8 mouse cellular contexts compared by ENCODE assay signal in the genomic region with DNA sequence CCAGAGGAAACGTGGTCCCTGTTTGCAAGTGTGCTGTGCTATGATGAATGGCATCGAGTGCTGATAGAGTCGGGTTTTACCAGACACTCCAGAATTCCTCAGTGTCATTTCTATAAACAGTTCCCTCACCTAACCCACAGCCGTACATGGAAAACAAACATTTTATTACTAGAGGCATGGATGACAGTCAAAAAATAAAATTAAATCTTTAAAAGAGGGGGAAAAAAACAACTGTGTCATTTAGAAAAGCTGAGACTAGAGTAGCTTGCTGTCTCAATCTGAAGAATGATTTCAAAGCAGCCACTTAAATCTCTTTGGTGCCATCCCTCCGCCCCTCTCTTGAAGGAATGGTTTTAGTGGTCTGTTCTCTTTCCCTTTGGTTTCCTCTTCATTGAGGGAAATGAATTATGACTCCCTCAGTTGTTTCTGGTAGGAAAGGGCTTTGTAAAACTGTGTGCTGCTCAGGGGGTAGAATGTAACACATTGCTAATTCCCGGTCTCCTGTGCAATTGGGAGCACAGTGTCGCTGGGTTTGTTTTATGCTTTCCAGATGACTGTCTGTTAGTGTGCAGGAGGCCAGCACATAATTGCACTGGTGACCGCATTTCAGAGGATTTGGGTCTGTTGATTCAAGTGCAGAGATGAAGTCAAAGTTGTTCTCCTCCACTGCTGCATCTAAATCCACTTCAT.
DNase-seq lines count a peak whose midpoint lies in the region; ATAC-seq and TF ChIP-seq lines count a peak whose summit lies in the region.

No protein-coding gene starts in this region.

- no peak overlapping the region for H3K4me3 ChIP-seq in kidney, embryonic 14.5 days (ENCODE audit: low read length)
- H3K4me3 ChIP-seq in embryonic facial prominence, embryonic 15.5 days (replicated peaks), result no peak overlapping the region
- H3K4me3 ChIP-seq in hindbrain, embryonic 16.5 days (ENCODE audit: low read length), result no peak overlapping the region
- H3K4me3 ChIP-seq in myocyte, result no peak overlapping the region

- H3K9ac ChIP-seq in kidney, embryonic 14.5 days (ENCODE audit: low read depth, low read length), result no peak overlapping the region
- H3K9ac ChIP-seq in embryonic facial prominence, embryonic 15.5 days, result no peak overlapping the region
- H3K9ac ChIP-seq in hindbrain, embryonic 16.5 days (ENCODE audit: low read depth, low read length), result peak overlapping the region; percentile 55

- H3K27ac ChIP-seq in kidney, embryonic 14.5 days (ENCODE audit: low read depth, low read length), result peak overlapping the region; percentile 42; the same call in 1 of the 2 replicates
- peak overlapping the region; percentile 85 for H3K27ac ChIP-seq in embryonic facial prominence, embryonic 15.5 days (replicated peaks)
- peak overlapping the region; percentile 62; the same call in 1 of the 2 replicates for H3K27ac ChIP-seq in hindbrain, embryonic 16.5 days (ENCODE audit: low read depth, low read length)

- peak; percentile 20; the same call in 1 of the 2 replicates for ATAC-seq in kidney, embryonic 14.5 days (ENCODE audit: low FRiP score, low TSS enrichment)
- peak; percentile 35; the same call in 1 of the 2 replicates for ATAC-seq in embryonic facial prominence, embryonic 15.5 days (ENCODE audit: insufficient number of reproducible peaks, low FRiP score, low TSS enrichment, low read depth)
- peak; percentile 56; the same call in 1 of the 2 replicates for ATAC-seq in hindbrain, embryonic 16.5 days
- no peak for ATAC-seq in monocyte, adult 5-6 weeks (replicated peaks; ENCODE audit: insufficient number of reproducible peaks, low FRiP score, low TSS enrichment, poor library complexity, severe bottlenecking)

- no peaks in the 10 kb centered on the region for H3K27me3 ChIP-seq in kidney, embryonic 14.5 days (ENCODE audit: control insufficient read depth, insufficient read depth, low read length)
- no peaks in the 10 kb centered on the region for H3K27me3 ChIP-seq in embryonic facial prominence, embryonic 15.5 days
- no peaks in the 10 kb centered on the region for H3K27me3 ChIP-seq in hindbrain, embryonic 16.5 days (replicated peaks; ENCODE audit: control insufficient read depth, insufficient read depth, low read length)
- no peaks in the 10 kb centered on the region for H3K27me3 ChIP-seq in myocyte (ENCODE audit: control insufficient read depth, insufficient read depth, insufficient read length)

- H3K79me2 ChIP-seq in myocyte (ENCODE audit: control insufficient read depth, insufficient read depth), result no peaks in the 10 kb centered on the region

- TF ChIP-seq POLR2A in myocyte (IDR thresholded peaks at IDR 0.05; ENCODE audit: insufficient read length, low read depth), result no peak

- H3ac ChIP-seq in myocyte (ENCODE audit: control insufficient read depth, insufficient read length), result no peak overlapping the region

- 33% methylated on average over 8 of the region's 8 CpGs for WGBS in kidney, embryonic 14.5 days
- WGBS in embryonic facial prominence, embryonic 15.5 days, result 12% methylated on average over 8 of the region's 8 CpGs
- WGBS in hindbrain, embryonic 16.5 days, result 33% methylated on average over 8 of the region's 8 CpGs

- H3K4me1 ChIP-seq in kidney, embryonic 14.5 days (ENCODE audit: control insufficient read depth, insufficient read depth, low read length), result peaks cover 22% of the 10 kb centered on the region; the same call in 1 of the 2 replicates
- H3K4me1 ChIP-seq in embryonic facial prominence, embryonic 15.5 days, result peaks cover 34% of the 10 kb centered on the region
- H3K4me1 ChIP-seq in hindbrain, embryonic 16.5 days (ENCODE audit: control insufficient read depth, insufficient read depth, low read depth, low read length), result peaks cover 6% of the 10 kb centered on the region

- H3K4me2 ChIP-seq in kidney, embryonic 14.5 days (replicated peaks; ENCODE audit: low read depth, low read length), result no peak overlapping the region
- H3K4me2 ChIP-seq in embryonic facial prominence, embryonic 15.5 days (replicated peaks), result peak overlapping the region; percentile 15; the same call in 1 of the 2 replicates
- peak overlapping the region; percentile 20 for H3K4me2 ChIP-seq in hindbrain, embryonic 16.5 days (ENCODE audit: low read length)
- H3K4me2 ChIP-seq in myocyte (ENCODE audit: low read depth), result peak overlapping the region; percentile 45

- DNase-seq in kidney, postnatal 36 days, result no peak
- DNase-seq in frontal cortex, adult 2 months (ENCODE audit: extremely low spot score in 1 of 2, low spot score in 1 of 2), result no peak
- no peak for DNase-seq in right cerebral cortex, adult 2 months (ENCODE audit: low spot score in 2 of 2)

- H3K36me3 ChIP-seq in kidney, embryonic 14.5 days (ENCODE audit: control insufficient read depth, insufficient read depth, low read length), result 0 out of 2 replicates have a peak, but pooled peaks cover 2% of the 10 kb centered on the region
- no peaks in the 10 kb centered on the region for H3K36me3 ChIP-seq in embryonic facial prominence, embryonic 15.5 days
- no peaks in the 10 kb centered on the region for H3K36me3 ChIP-seq in hindbrain, embryonic 16.5 days (ENCODE audit: control insufficient read depth, insufficient read depth, low read length)
- no peaks in the 10 kb centered on the region for H3K36me3 ChIP-seq in myocyte (ENCODE audit: control insufficient read depth, insufficient read depth)

- no peaks in the 10 kb centered on the region for H3K9me3 ChIP-seq in kidney, embryonic 14.5 days (ENCODE audit: control insufficient read depth, low read length)
- H3K9me3 ChIP-seq in embryonic facial prominence, embryonic 15.5 days (replicated peaks), result no peaks in the 10 kb centered on the region
- H3K9me3 ChIP-seq in hindbrain, embryonic 16.5 days (ENCODE audit: control insufficient read depth, low read length), result no peaks in the 10 kb centered on the region

TF ChIP-seq in myocyte, 11 proteins besides CTCF, POLR2A, EP300 and RAD21:
- TF ChIP-seq POLR2AphosphoS2 (IDR thresholded peaks at IDR 0.05; ENCODE audit: insufficient read length, low read depth) (no peak), USF1 (IDR thresholded peaks at IDR 0.05; ENCODE audit: low read depth) (no peak), MAX (IDR thresholded peaks at IDR 0.05; ENCODE audit: low read depth) (no peak), TCF3 (IDR thresholded peaks at IDR 0.05; ENCODE audit: insufficient read length, low read depth) (no peak), MYOG (IDR thresholded peaks at IDR 0.05; ENCODE audit: control insufficient read depth in 1 of 3, insufficient read depth in 1 of 3, insufficient read length in 2 of 3, low read depth in 2 of 3) (no peak), E2F4 (IDR thresholded peaks at IDR 0.05; ENCODE audit: insufficient read depth) (no peak), REST (IDR thresholded peaks at IDR 0.05; ENCODE audit: insufficient read depth, insufficient read length) (no peak), SRF (IDR thresholded peaks at IDR 0.05; ENCODE audit: control insufficient read depth, insufficient read length, low read depth) (no peak), TCF12 (IDR thresholded peaks at IDR 0.05; ENCODE audit: insufficient read depth, poor library complexity, severe bottlenecking) (no peak), CEBPB (IDR thresholded peaks at IDR 0.05; ENCODE audit: insufficient read depth, poor library complexity, severe bottlenecking) (no peak), MYOD1 (IDR thresholded peaks at IDR 0.05; ENCODE audit: control insufficient read depth in 1 of 3, insufficient read length in 2 of 3, low read depth in 2 of 3) (no peak)
